ENCODE assay signal across 28 mouse cellular contexts in the genomic region with DNA sequence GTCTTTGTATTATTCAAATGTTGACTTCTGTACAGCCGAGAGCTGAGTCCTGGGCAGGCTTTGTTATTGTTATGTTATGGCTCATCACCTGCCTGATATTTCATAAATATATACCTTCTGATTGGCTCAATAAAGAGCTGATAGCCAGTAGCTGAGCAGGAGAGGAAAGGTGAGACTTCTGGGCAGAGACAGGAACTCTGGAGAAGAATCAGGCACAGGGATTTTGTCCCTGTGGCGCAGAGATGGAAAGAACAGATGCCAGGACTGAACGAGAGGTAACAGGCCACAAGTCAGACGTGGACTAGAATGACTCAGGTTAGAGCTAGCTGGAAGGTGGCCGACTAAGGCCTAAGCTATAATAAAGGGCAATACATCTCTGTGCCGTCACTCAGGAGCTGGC.
"Had no signal": no experiment of that assay in that cellular context is flagged by ENCODE, and none has a peak within 500 bp of the region (broad histone marks: within the 10 kb centered on the region; RNA-seq: fewer than 3 reads in every experiment).

No protein-coding gene starts in this region.

- H3K9ac ChIP-seq: embryonic facial prominence, embryonic 12.5 days; embryonic facial prominence, embryonic 13.5 days; embryonic facial prominence, embryonic 15.5 days; forebrain, embryonic 12.5 days; forebrain, embryonic 13.5 days; forebrain, postnatal 0 days had no signal

- H3K27ac ChIP-seq: embryonic facial prominence, embryonic 10.5 days; embryonic facial prominence, embryonic 12.5 days; embryonic facial prominence, embryonic 13.5 days; embryonic facial prominence, embryonic 15.5 days; forebrain, embryonic 10.5 days; forebrain, embryonic 12.5 days; forebrain, embryonic 13.5 days; gastrocnemius, adult 2 months; heart, adult 2 months; heart, embryonic 10.5 days had no signal

- H3K4me2 ChIP-seq: embryonic facial prominence, embryonic 12.5 days; embryonic facial prominence, embryonic 13.5 days; embryonic facial prominence, embryonic 15.5 days; forebrain, embryonic 12.5 days; forebrain, embryonic 13.5 days had no signal

- H3K4me1 ChIP-seq: embryonic facial prominence, embryonic 10.5 days; heart, embryonic 10.5 days had no signal

- H3K27me3 ChIP-seq: embryonic facial prominence, embryonic 12.5 days; embryonic facial prominence, embryonic 13.5 days; embryonic facial prominence, embryonic 15.5 days; forebrain, embryonic 12.5 days; forebrain, embryonic 13.5 days had no signal

- H3K4me3 ChIP-seq: embryonic facial prominence, embryonic 10.5 days; embryonic facial prominence, embryonic 12.5 days; embryonic facial prominence, embryonic 13.5 days; embryonic facial prominence, embryonic 15.5 days; erythroblast, embryonic 14.5 days; forebrain, embryonic 10.5 days; forebrain, embryonic 12.5 days; forebrain, embryonic 13.5 days; gastrocnemius, adult 2 months; heart, adult 2 months; heart, embryonic 10.5 days had no signal

- H3K9me3 ChIP-seq: embryonic facial prominence, embryonic 10.5 days; embryonic facial prominence, embryonic 12.5 days; embryonic facial prominence, embryonic 13.5 days; embryonic facial prominence, embryonic 15.5 days; forebrain, embryonic 10.5 days; forebrain, embryonic 12.5 days; forebrain, embryonic 13.5 days; heart, embryonic 10.5 days had no signal

- ATAC-seq: forebrain, embryonic 13.5 days; forebrain, embryonic 14.5 days; forebrain, embryonic 16.5 days; forebrain, postnatal 0 days had no signal

- DNase-seq: cerebellum, adult 2 months; cerebellum, adult 8-10 months; cerebellum, adult 9-10 months; cerebellum, adult 9-11 months; cerebellum, postnatal 10 days; cerebellum, postnatal 14 days; cerebellum, postnatal 25 days; cerebellum, postnatal 36 days; embryo, embryonic 11 days; forebrain, postnatal 0 days; gastrocnemius, adult 2 months; gastrocnemius, postnatal 10 days; gastrocnemius, postnatal 14 days; gastrocnemius, postnatal 25 days; gastrocnemius, postnatal 36 days; heart, adult 18-20 months; heart, adult 2 months had no signal
